Mouse (Mus musculus): ENCODE results near the gene Ankrd13b.

DNA sequence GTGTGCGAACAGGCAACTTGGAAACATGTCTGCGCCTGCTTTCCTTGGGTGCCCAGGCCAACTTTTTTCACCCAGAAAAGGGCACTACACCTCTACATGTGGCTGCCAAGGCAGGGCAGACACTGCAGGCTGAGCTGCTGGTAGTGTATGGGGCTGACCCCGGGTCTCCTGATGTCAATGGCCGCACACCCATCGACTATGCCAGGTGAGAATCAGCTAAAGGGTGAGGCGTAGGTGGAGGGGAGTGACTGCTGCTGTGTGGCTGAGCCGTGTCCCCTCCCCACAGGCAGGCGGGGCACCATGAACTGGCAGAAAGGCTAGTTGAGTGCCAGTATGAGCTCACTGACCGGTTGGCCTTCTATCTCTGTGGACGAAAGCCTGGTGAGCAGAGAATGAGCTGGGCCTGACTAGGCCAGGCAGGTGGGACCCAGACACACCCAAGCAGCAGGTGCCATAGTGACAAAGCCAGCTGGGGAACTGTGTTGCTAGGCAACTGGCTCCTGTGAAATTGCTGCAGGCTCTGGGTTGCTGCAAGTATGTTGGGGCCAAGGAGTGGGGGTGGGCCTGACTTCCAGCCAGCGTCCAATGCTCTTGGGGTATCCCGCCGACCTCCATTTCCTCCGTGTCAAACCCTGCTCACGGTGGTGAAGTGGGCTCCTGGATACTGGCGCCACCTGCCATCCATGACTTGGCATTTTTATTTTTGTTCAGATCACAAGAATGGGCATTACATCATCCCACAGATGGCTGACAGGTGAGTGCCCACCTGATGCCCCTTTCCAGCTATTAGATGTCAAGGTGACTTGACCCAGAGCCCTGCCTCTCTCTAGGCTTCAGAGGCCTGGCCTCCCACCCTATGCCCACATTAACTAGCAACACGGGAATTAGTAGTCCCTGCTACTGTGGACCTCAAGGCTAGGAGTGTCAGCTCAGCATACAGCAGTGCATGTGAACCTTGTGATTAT, 11.2 kb upstream of the Ankrd13b start:
- TF ChIP-seq CTCF (conservative IDR thresholded peaks at IDR 0.05; ENCODE audit: low read length) (no peak), POU5F1 (IDR thresholded peaks at IDR 0.05; ENCODE audit: borderline replicate concordance, low read length) (no peak)
